Mouse (Mus musculus) spleen, postnatal 4 days (tissue): ENCODE measurements around the gene Arhgap27.
"Not testable (repeated sequence)": the region's sequence is repeated elsewhere in the genome, so short reads cannot be mapped to it uniquely, and the experiment has no call there.

ENCODE experiments used
- DNase-seq, 2 experiments: peaks; one replicate each; pipeline ENCODE4 v3.0.0; 2022; ENCODE audit warnings: low spot score in 2 of 2

Arhgap27 gene

DNA sequence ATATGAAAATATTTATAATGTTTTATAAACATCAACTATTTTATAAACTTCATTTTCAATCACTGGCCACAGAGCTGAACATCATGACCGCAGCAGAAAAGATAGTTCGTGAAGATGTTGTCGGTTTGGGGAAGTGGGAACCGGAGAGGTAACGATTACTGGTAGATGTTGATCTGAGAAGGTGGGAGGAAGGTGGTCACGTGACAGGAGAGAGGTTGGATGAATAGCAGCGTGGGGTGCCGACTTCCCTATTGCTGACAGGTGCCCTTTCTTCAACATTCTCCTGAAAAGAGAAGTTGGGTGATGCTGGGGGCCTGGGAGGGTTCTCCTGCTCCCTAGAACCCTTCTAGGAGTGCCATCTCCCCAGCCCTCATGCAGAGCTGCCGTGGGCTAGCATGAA is 59.0 kb downstream of the Arhgap27 start:
- DNase-seq, result peak in 1 of 2 experiments; percentile 28

DNA sequence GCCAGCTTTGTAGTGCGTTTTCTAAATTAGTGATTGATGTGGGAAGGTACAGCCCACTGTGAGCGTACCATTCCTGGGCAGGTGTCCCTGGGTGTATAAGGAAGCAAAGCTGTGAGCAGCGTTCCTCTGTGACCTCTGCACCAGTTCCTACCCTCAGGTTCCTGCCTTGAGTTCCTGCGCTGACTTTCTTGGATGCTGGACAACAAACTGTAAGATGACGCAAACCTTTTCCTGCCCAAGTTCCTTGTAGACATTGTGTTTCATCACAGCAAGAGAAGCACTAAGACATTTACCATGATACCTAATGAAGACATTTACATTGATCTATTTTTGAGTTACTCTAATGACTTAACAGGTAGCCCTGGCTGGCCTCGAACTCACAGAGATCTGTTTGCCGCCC is 68.7 kb downstream of the Arhgap27 start:
- no peak for DNase-seq

GRCm38 (mm10) chr11:103294066-103294465 is 69.4 kb downstream of the Arhgap27 start:
- DNase-seq, result no peak

DNA sequence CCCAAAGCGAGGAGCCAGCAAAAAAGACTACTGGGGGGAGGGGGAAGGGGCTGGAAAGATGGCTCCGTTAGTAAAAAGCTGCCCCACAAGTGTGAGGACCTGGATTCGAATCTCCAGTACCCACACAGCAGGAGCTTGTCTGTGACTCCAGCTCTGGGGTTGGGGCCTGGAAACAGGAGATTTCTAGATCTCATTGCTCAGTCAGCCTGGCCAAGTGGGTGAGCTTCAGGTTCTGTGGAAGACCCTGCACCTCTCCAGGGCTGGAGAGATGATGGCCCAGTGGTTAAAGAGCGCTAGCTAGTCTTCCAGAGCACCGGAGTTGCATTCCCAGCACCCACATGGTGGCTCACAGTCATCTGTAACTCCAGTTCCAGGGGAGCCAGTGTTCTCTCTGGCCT is 70.6 kb downstream of the Arhgap27 start:
- no peak for DNase-seq

- DNase-seq, result no peak
These were observed 71.2 kb downstream of the Arhgap27 start for GRCm38 (mm10) chr11:103292152-103292889.

GRCm38 (mm10) chr11:103290841-103291240 is 72.7 kb downstream of the Arhgap27 start:
- DNase-seq, result not testable (repeated sequence)

GRCm38 (mm10) chr11:103288291-103288963 is 75.1 kb downstream of the Arhgap27 start:
- no peak for DNase-seq

DNA sequence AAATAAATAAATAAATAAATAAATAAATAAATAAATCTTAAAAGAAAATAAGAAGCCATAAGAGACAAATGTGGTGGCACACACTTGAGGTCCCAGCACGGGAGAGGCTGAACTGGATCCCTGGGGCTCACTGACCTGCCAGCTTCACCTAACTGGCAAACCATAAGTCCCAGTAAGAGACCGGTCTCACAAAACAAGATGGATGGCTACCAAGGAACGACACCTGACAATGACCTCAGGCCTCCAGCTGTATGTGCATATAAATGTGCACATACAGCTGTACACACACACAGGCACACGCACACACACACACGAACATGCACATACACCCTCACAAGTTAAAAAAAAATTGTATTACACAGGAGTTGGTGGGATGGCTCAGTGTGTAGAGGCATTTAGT is 76.6 kb downstream of the Arhgap27 start:
- no peak for DNase-seq

DNA sequence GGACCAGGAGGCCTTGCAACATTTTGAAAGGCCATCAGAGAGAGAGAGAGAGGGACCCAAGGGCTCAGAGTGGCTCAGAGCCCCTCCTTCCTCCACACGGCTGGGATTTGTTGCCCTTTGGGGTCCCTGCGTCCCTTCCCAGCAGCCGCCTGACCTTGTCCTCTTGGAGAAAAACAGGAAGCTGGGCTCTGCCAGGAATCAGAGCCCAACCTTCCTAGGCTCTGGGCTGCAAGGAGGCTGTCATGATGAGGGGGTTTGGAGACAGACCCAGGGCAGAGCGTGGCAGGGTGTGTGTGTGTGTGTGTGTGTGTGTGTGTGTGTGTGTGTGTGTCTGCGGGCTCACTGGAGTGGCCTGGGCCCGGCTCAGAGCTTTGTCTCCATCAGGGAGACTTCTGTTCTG is 77.5 kb downstream of the Arhgap27 start:
- no peak for DNase-seq

GRCm38 (mm10) chr11:103285276-103285675 is 78.2 kb downstream of the Arhgap27 start:
- no peak for DNase-seq

- DNase-seq, result peak in 1 of 2 experiments; percentile 57
These were observed 81.7 kb downstream of the Arhgap27 start for GRCm38 (mm10) chr11:103281784-103282183.
